Mouse (Mus musculus) heart, adult 2 months (tissue): ENCODE data around the gene Zdhhc6.

Experiments
- CTCF ChIP-seq: fragments of 200-600 bp; IDR thresholded peaks from 2 replicates; pipeline ENCODE4 v1.8.1; 2022; ENCODE audit warnings: antibody characterized with exemption, mild to moderate bottlenecking, moderate library complexity
- EP300 ChIP-seq: fragments of 200-500 bp; IDR thresholded peaks from 2 replicates; pipeline ENCODE4 v1.6.1; 2011; ENCODE audit warnings: low read depth, low read length, control low read depth; ENCODE audit not compliant: insufficient read depth
- POLR2A ChIP-seq: fragments of 200-500 bp; IDR thresholded peaks from 2 replicates; pipeline ENCODE4 v1.6.1; 2011; ENCODE audit warnings: mild to moderate bottlenecking, low read depth, low read length, control low read depth; ENCODE audit not compliant: insufficient read depth

DNA sequence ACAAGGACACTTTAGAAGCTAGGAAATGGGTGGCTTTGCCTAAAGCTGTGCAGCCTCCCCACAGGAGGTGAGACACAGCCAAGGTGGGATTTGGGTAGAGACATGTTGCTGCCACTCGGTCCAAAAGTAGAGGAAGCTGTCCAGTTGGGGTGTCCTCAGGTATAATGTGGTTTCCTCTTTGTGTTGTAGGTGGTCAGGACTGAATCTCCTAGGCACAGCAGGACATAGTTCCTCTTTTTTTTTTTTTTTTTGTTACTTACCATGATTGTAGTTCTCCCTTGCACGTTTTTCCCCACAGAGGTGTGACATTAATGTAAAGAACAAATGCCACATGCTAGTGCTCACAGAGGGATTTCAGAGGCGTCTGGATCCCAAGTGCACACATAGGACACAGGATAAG is 50.6 kb downstream of the Zdhhc6 start:
- TF ChIP-seq CTCF (no peak), EP300 (no peak), POLR2A (no peak)
